Mouse (Mus musculus): ENCODE data around the gene Pde4b. TPM values are rescaled to one million over a fixed set of nuclear protein-coding genes. Genes with fewer than 3 reads are reported as not detected.

Pde4b gene
- polyA plus RNA-seq, 1 experiment from 2014 or later = 12.5 TPM

- WGBS = 74% methylated on average over 4 of the region's 4 CpGs
- H3K9me3 ChIP-seq (replicated peaks; ENCODE audit: control insufficient read depth, low read length) = no peaks in the 10 kb centered on the region
- no peak overlapping the region for H3K4me3 ChIP-seq (replicated peaks; ENCODE audit: low read length)
- H3K4me2 ChIP-seq (ENCODE audit: low read depth, low read length) = no peak overlapping the region
- no peak overlapping the region for H3K9ac ChIP-seq (ENCODE audit: low read length)
- no peaks in the 10 kb centered on the region for H3K36me3 ChIP-seq (ENCODE audit: control insufficient read depth, insufficient read depth, low read length)
- H3K4me1 ChIP-seq (ENCODE audit: control insufficient read depth, insufficient read depth, low read length) = 0 out of 2 replicates have a peak, but pooled peaks cover 5% of the 10 kb centered on the region
- ATAC-seq (ENCODE audit: insufficient read depth, low FRiP score) = no peak
- no peaks in the 10 kb centered on the region for H3K27me3 ChIP-seq (ENCODE audit: control insufficient read depth, insufficient read depth, low read length)
- no peak overlapping the region for H3K27ac ChIP-seq (ENCODE audit: low read length)
These were observed 553.6 kb downstream of the Pde4b start for GRCm38 (mm10) chr4:102640942-102641341.

GRCm38 (mm10) chr4:102644062-102644461 is 556.7 kb downstream of the Pde4b start:
- no peak for ATAC-seq (ENCODE audit: insufficient read depth, low FRiP score)
- 79% methylated on average over 6 of the region's 6 CpGs for WGBS

GRCm38 (mm10) chr4:102647056-102647455 is 559.7 kb downstream of the Pde4b start:
- no peaks in the 10 kb centered on the region for H3K9me3 ChIP-seq (replicated peaks; ENCODE audit: control insufficient read depth, low read length)
- no peak overlapping the region for H3K4me3 ChIP-seq (replicated peaks; ENCODE audit: low read length)
- no peak overlapping the region for H3K27ac ChIP-seq (ENCODE audit: low read length)
- no peaks in the 10 kb centered on the region for H3K27me3 ChIP-seq (ENCODE audit: control insufficient read depth, insufficient read depth, low read length)
- no peak for ATAC-seq (ENCODE audit: insufficient read depth, low FRiP score)
- H3K9ac ChIP-seq (ENCODE audit: low read length) = no peak overlapping the region
- 29% methylated on average over 2 of the region's 2 CpGs for WGBS
- no peak overlapping the region for H3K4me2 ChIP-seq (ENCODE audit: low read depth, low read length)
- no peaks in the 10 kb centered on the region for H3K36me3 ChIP-seq (ENCODE audit: control insufficient read depth, insufficient read depth, low read length)
- no peaks in the 10 kb centered on the region for H3K4me1 ChIP-seq (ENCODE audit: control insufficient read depth, insufficient read depth, low read length)

More at GRCm38 (mm10) chr4:102644062-102644461, 556.7 kb downstream of the Pde4b start:
- Histone ChIP-seq H3K9ac (ENCODE audit: low read length) (no peak overlapping the region), H3K4me3 (replicated peaks; ENCODE audit: low read length) (no peak overlapping the region), H3K4me2 (ENCODE audit: low read depth, low read length) (no peak overlapping the region), H3K27me3 (ENCODE audit: control insufficient read depth, insufficient read depth, low read length) (no peaks in the 10 kb centered on the region), H3K4me1 (ENCODE audit: control insufficient read depth, insufficient read depth, low read length) (no peaks in the 10 kb centered on the region), H3K36me3 (ENCODE audit: control insufficient read depth, insufficient read depth, low read length) (no peaks in the 10 kb centered on the region), H3K27ac (ENCODE audit: low read length) (no peak overlapping the region), H3K9me3 (replicated peaks; ENCODE audit: control insufficient read depth, low read length) (no peaks in the 10 kb centered on the region)

- H3K4me1 ChIP-seq (ENCODE audit: control insufficient read depth, insufficient read depth, low read length) = no peaks in the 10 kb centered on the region
- no peaks in the 10 kb centered on the region for H3K9me3 ChIP-seq (replicated peaks; ENCODE audit: control insufficient read depth, low read length)
- 83% methylated on average over 7 of the region's 7 CpGs for WGBS
- no peaks in the 10 kb centered on the region for H3K27me3 ChIP-seq (ENCODE audit: control insufficient read depth, insufficient read depth, low read length)
- no peak overlapping the region for H3K4me2 ChIP-seq (ENCODE audit: low read depth, low read length)
- no peaks in the 10 kb centered on the region for H3K36me3 ChIP-seq (ENCODE audit: control insufficient read depth, insufficient read depth, low read length)
- H3K9ac ChIP-seq (ENCODE audit: low read length) = no peak overlapping the region
- ATAC-seq (ENCODE audit: insufficient read depth, low FRiP score) = no peak
- H3K4me3 ChIP-seq (replicated peaks; ENCODE audit: low read length) = no peak overlapping the region
- no peak overlapping the region for H3K27ac ChIP-seq (ENCODE audit: low read length)
These were observed 568.0 kb downstream of the Pde4b start for GRCm38 (mm10) chr4:102655331-102655730.

GRCm38 (mm10) chr4:102656494-102657036 is 569.2 kb downstream of the Pde4b start:
- Histone ChIP-seq H3K36me3 (ENCODE audit: control insufficient read depth, insufficient read depth, low read length) (no peaks in the 10 kb centered on the region), H3K27ac (ENCODE audit: low read length) (no peak overlapping the region), H3K4me1 (ENCODE audit: control insufficient read depth, insufficient read depth, low read length) (no peaks in the 10 kb centered on the region), H3K27me3 (ENCODE audit: control insufficient read depth, insufficient read depth, low read length) (no peaks in the 10 kb centered on the region), H3K4me2 (ENCODE audit: low read depth, low read length) (no peak overlapping the region), H3K4me3 (replicated peaks; ENCODE audit: low read length) (no peak overlapping the region), H3K9ac (ENCODE audit: low read length) (no peak overlapping the region), H3K9me3 (replicated peaks; ENCODE audit: control insufficient read depth, low read length) (no peaks in the 10 kb centered on the region)
- 5% methylated on average over 3 of the region's 3 CpGs for WGBS
- ATAC-seq (ENCODE audit: insufficient read depth, low FRiP score) = no peak

Other genes with a start within 250 kb of the Pde4b start
- gene B020004J07Rik, start 243.5 kb upstream of the Pde4b start, polyA plus RNA-seq (2015; fragmentation: Nextera tagmentation; extraction: Ambion mirVana) = not detected in 2 replicates
- not detected in 2 replicates for gene C130073F10Rik, start 193.8 kb upstream of the Pde4b start, polyA plus RNA-seq (2015; fragmentation: Nextera tagmentation; extraction: Ambion mirVana)
- not detected in 2 replicates for gene Gm12800, start 178.4 kb upstream of the Pde4b start, polyA plus RNA-seq (2015; fragmentation: Nextera tagmentation; extraction: Ambion mirVana)
- gene Gm12794, start 147.1 kb upstream of the Pde4b start, polyA plus RNA-seq (2015; fragmentation: Nextera tagmentation; extraction: Ambion mirVana) = not detected in 2 replicates
- not detected in 2 replicates for gene Gm12790, start 106.5 kb upstream of the Pde4b start, polyA plus RNA-seq (2015; fragmentation: Nextera tagmentation; extraction: Ambion mirVana)
- not detected in 2 replicates for gene Gm12789, start 100.9 kb upstream of the Pde4b start, polyA plus RNA-seq (2015; fragmentation: Nextera tagmentation; extraction: Ambion mirVana)